Mouse (Mus musculus) hindbrain, embryonic 14.5 days (tissue): ENCODE data around the gene Foxp1. TPM values are rescaled to one million over a fixed set of nuclear protein-coding genes. Genes with fewer than 3 reads are reported as not detected.

ENCODE experiments used
- ATAC-seq: fragments of 200-750 bp; cut with Nextera tagmentation; 2 replicates; pipeline ENCODE4 v1.8.0; 2017; ENCODE audit warnings: moderate number of reproducible peaks, mild to moderate bottlenecking, moderate TSS enrichment, moderate library complexity; ENCODE audit not compliant: low FRiP score
- DNase-seq: peaks from one replicate; pipeline ENCODE4 v3.0.0-alpha.2; 2015; ENCODE audit warnings: low spot score
- H3K27ac ChIP-seq: fragments of 300-500 bp; sonication (generic); 2 replicates; pipeline ENCODE4 v1.5.1; 2014; ENCODE audit warnings: mild to moderate bottlenecking, moderate library complexity
- H3K27me3 ChIP-seq: fragments of 300-500 bp; sonication (generic); 2 replicates; pipeline ENCODE4 v1.6.1; 2014; ENCODE audit warnings: mild to moderate bottlenecking, low read length, mixed read lengths; ENCODE audit not compliant: control insufficient read depth, insufficient read depth
- H3K36me3 ChIP-seq: fragments of 300-500 bp; sonication (generic); replicated peaks from 2 replicates; pipeline ENCODE4 v1.6.1; 2014; ENCODE audit not compliant: control insufficient read depth, insufficient read depth
- H3K4me1 ChIP-seq: fragments of 300-500 bp; sonication (generic); replicated peaks from 2 replicates; pipeline ENCODE4 v1.6.1; 2014; ENCODE audit warnings: antibody characterized with exemption, low read length, mixed read lengths; ENCODE audit not compliant: control insufficient read depth, insufficient read depth
- H3K4me2 ChIP-seq: fragments of 300-500 bp; sonication (generic); replicated peaks from 2 replicates; pipeline ENCODE4 v1.6.1; 2014; ENCODE audit warnings: mild to moderate bottlenecking, moderate library complexity
- H3K4me3 ChIP-seq: fragments of 300-500 bp; sonication (generic); replicated peaks from 2 replicates; pipeline ENCODE4 v1.5.1; 2014; ENCODE audit warnings: mild to moderate bottlenecking, low read length
- H3K9ac ChIP-seq: fragments of 300-500 bp; sonication (generic); 2 replicates; pipeline ENCODE4 v1.6.1; 2014
- H3K9me3 ChIP-seq: fragments of 300-500 bp; sonication (generic); 2 replicates; pipeline ENCODE4 v1.6.1; 2016; ENCODE audit warnings: low read length; ENCODE audit not compliant: control insufficient read depth
- WGBS: fragments of 180-500 bp; shearing (Covaris S2); extraction: QIAGEN DNeasy Blood & Tissue Kit; methylation state at CpG from one replicate; pipeline ENCODE4 v1.1.7; 2014; 5-methylcytosine and 5-hydroxymethylcytosine counted together
- polyA plus RNA-seq: library from polyadenylated mRNA; unstranded; fragments of >200 nt; fragmentation: Nextera tagmentation; extraction: Ambion mirVana; gene quantifications from 2 replicates; pipeline ENCODE4 v1.2.1, GENCODE M21; 2014

Gene Foxp1
- polyA plus RNA-seq, 1 experiment from 2014 or later = 68.3 TPM

GRCm38 (mm10) chr6:99385059-99385604 lies 137.4 kb downstream of the Foxp1 start:
- DNase-seq (no peak), ATAC-seq (no peak)
- H3K4me1 ChIP-seq = no peaks in the 10 kb centered on the region
- H3K36me3 ChIP-seq = no peaks in the 10 kb centered on the region
- no peak overlapping the region for H3K27ac ChIP-seq
- no peaks in the 10 kb centered on the region for H3K27me3 ChIP-seq
- H3K9ac ChIP-seq = no peak overlapping the region
- no peaks in the 10 kb centered on the region for H3K9me3 ChIP-seq
- H3K4me3 ChIP-seq = no peak overlapping the region
- no peak overlapping the region for H3K4me2 ChIP-seq
- 85% methylated on average over 2 of the region's 2 CpGs for WGBS

DNA sequence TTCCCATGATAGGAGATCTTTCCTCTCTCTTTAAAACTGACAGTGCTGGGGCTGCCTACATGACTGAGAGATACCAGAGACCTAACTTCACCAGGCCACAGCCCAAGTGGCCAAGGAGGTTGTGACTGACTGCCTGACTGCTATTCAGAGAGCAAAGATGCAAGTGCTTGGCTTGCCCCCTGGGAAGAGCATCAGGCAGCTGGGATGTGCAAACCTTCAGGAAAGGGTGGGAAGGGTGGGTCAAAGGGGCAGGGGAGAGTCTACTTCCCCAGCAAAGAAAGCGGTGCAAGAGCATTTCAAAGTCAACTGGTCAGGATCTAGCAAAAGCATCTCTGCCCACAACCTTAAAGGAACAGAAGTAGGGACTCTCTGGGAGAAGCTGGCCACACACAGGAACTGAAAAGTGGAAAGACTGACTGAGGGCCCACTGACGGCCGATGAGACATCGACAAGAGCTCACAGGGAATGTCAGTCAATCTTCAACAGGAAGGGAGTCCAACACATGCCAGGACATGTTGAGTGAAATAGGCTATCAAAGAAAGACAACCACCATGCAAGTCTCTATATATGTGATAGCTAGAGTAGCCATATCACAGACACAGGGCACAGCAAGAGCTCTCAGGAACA lies 138.6 kb downstream of the Foxp1 start:
- Histone ChIP-seq H3K4me2 (no peak overlapping the region), H3K36me3 (no peaks in the 10 kb centered on the region), H3K27me3 (no peaks in the 10 kb centered on the region), H3K4me3 (no peak overlapping the region), H3K9me3 (no peaks in the 10 kb centered on the region), H3K9ac (no peak overlapping the region), H3K4me1 (no peaks in the 10 kb centered on the region), H3K27ac (no peak overlapping the region)
- DNase-seq (no peak), ATAC-seq (no peak)
- WGBS = 80% methylated on average over 4 of the region's 4 CpGs

- Histone ChIP-seq H3K4me1 (peaks cover 15% of the 10 kb centered on the region; the same call in 1 of the 2 replicates), H3K36me3 (no peaks in the 10 kb centered on the region), H3K27ac (no peak overlapping the region), H3K4me3 (no peak overlapping the region), H3K9ac (no peak overlapping the region), H3K9me3 (no peaks in the 10 kb centered on the region), H3K4me2 (no peak overlapping the region), H3K27me3 (no peaks in the 10 kb centered on the region)
- WGBS = 95% methylated on average over 5 of the region's 5 CpGs
- ATAC-seq = no peak
- DNase-seq = no peak
These were observed 142.4 kb downstream of the Foxp1 start for GRCm38 (mm10) chr6:99380146-99380545.

DNA sequence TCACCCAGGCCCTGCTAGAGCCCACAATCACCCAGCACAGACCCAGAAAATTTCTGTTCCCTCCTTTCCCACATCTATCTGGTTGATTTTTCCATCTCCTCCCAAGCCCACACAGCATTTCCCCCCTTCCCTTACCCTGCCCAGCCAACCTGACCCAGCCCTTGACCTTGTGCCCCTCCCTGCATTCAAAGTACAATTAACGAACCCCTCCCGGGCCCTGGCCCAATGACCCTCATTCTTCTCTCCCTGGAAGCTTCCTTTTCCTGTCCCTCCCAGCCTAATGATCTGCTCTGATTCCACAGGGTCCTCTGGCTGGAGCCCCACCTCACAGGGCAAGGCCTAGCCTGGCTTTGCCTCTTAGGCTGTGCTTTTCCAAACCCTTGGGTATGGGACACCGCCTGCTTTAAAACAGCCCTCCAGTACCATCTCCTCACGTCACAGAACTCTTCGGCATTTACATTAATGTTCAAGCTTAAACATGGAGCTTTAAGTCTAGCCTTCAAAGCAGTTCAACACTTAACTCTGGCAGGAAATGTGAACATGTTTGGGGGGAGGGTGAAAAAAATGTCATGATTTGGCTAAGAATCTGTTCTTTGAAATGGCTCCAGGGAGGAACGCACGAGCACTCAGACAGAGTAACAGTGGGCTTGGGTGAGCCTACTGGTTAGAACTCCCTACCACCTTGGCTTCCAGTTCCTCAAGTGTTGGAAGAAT lies 143.4 kb downstream of the Foxp1 start:
- WGBS = 72% methylated on average over 7 of the region's 7 CpGs
- Histone ChIP-seq H3K27me3 (no peaks in the 10 kb centered on the region), H3K9me3 (no peaks in the 10 kb centered on the region)

DNA sequence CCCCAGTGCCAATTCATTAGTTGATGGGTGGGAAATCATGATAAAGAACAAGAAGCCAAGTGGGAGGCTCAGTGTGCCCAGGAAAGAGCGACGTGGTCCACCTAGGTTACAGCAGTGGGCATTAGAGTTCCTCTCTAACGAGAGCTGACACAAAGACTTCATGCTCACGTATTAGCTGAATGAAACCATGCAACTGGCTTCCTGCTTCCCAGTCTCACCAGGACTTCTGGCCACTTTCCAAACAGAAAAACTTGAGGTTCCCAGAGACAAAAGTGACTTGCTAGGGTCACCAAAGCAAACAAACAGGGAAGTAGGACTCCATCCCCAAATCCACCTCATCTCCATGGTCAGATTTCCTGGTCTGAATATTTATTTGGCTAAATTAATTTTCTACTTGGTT lies 144.8 kb downstream of the Foxp1 start:
- Histone ChIP-seq H3K27me3 (no peaks in the 10 kb centered on the region), H3K36me3 (no peaks in the 10 kb centered on the region), H3K4me2 (no peak overlapping the region), H3K9me3 (no peaks in the 10 kb centered on the region), H3K4me1 (peaks cover 18% of the 10 kb centered on the region; the same call in 1 of the 2 replicates), H3K9ac (no peak overlapping the region), H3K27ac (0 out of 2 replicates have a peak overlapping the region, but pooled peaks have one; percentile 20), H3K4me3 (no peak overlapping the region)
- 53% methylated on average over 4 of the region's 4 CpGs for WGBS
- DNase-seq = no peak
- no peak for ATAC-seq

More for the DNA sequence above, 143.4 kb downstream of the Foxp1 start:
- Histone ChIP-seq H3K36me3 (no peaks in the 10 kb centered on the region), H3K4me3 (no peak overlapping the region), H3K9ac (no peak overlapping the region), H3K27ac (no peak overlapping the region), H3K4me2 (no peak overlapping the region), H3K4me1 (peaks cover 18% of the 10 kb centered on the region; the same call in 1 of the 2 replicates)
- no peak for DNase-seq
- ATAC-seq = no peak

- 70% methylated on average over 2 of the region's 2 CpGs for WGBS
- no peak for DNase-seq
- 0 out of 2 replicates have a peak overlapping the region, but pooled peaks have one; percentile 20 for H3K27ac ChIP-seq
- H3K4me2 ChIP-seq = no peak overlapping the region
- ATAC-seq = no peak
- peaks cover 18% of the 10 kb centered on the region; the same call in 1 of the 2 replicates for H3K4me1 ChIP-seq
- no peaks in the 10 kb centered on the region for H3K9me3 ChIP-seq
- H3K4me3 ChIP-seq = no peak overlapping the region
- no peaks in the 10 kb centered on the region for H3K27me3 ChIP-seq
- H3K9ac ChIP-seq = no peak overlapping the region
- H3K36me3 ChIP-seq = no peaks in the 10 kb centered on the region
These were observed 145.4 kb downstream of the Foxp1 start for GRCm38 (mm10) chr6:99377131-99377530.

DNA sequence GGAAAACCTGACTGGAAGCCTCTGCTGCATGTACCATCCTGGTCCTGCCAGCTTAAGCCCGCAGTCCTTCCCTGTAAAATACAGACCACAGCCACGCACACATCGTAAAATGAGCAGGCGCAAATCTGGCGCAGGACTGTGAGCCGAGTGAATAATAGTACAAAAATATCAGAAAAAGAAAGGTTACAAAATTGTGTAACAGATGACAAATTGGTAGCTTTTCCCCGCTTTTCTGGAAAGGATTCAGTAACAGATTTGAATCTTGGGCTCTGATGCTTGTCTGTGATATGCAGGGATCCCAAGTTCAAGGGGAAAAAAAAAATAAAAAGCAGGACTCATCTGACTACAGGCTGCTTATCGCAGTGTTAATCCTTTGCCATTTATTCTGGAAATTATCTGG lies 145.8 kb downstream of the Foxp1 start:
- Histone ChIP-seq H3K4me1 (peaks cover 18% of the 10 kb centered on the region; the same call in 1 of the 2 replicates), H3K9me3 (no peaks in the 10 kb centered on the region), H3K4me2 (no peak overlapping the region), H3K4me3 (no peak overlapping the region), H3K27me3 (no peaks in the 10 kb centered on the region), H3K27ac (no peak overlapping the region), H3K36me3 (no peaks in the 10 kb centered on the region), H3K9ac (no peak overlapping the region)
- DNase-seq (no peak), ATAC-seq (no peak)
- WGBS = 83% methylated on average over 8 of the region's 8 CpGs

DNA sequence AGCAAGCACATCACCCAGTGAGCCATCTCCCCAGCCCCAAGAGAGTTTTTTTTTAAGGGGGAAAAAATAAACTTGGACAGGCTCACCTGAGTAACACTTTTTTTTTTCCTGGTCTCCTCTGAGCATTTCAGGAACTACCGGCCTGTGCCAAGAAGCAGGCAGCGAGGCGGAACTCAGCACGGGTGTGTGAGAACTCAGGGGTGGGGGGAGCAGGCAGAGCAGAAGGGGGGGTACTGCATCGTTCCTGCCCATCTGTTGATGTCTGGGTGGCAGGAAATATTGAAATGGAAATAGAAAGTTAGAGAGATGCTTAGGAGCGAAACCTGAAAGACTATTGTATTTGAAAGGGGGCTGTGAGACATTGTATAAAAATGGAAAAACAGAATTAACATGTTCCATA lies 146.7 kb downstream of the Foxp1 start:
- Histone ChIP-seq H3K36me3 (no peaks in the 10 kb centered on the region), H3K9ac (no peak overlapping the region), H3K27me3 (no peaks in the 10 kb centered on the region), H3K27ac (no peak overlapping the region), H3K4me2 (no peak overlapping the region), H3K4me1 (peaks cover 18% of the 10 kb centered on the region; the same call in 1 of the 2 replicates), H3K4me3 (no peak overlapping the region), H3K9me3 (no peaks in the 10 kb centered on the region)
- 51% methylated on average over 6 of the region's 6 CpGs for WGBS
- ATAC-seq = no peak
- no peak for DNase-seq

DNA sequence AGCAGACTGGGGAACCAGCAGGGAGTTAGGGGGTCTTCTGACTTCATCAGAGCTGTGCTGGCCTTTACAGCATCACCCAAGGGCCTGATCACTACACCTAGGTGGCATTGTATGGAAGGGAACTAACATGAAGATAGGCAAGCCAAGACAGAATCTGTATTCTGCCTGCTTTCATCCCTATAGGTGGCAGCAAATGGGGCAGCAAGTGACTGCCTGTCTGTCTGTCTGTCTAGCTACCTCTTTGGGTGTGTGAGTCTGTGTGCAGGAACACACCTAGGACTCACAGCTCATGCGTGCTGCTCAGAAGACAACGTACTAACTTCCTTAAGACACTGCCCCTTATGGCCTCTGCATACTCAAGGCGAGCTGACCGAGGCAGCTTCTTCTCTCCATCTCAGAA lies 147.1 kb downstream of the Foxp1 start:
- Histone ChIP-seq H3K4me2 (no peak overlapping the region), H3K9me3 (no peaks in the 10 kb centered on the region), H3K27me3 (no peaks in the 10 kb centered on the region), H3K9ac (no peak overlapping the region), H3K36me3 (no peaks in the 10 kb centered on the region), H3K27ac (no peak overlapping the region), H3K4me3 (no peak overlapping the region), H3K4me1 (peaks cover 18% of the 10 kb centered on the region; the same call in 1 of the 2 replicates)
- ATAC-seq = no peak
- 78% methylated on average over 4 of the region's 4 CpGs for WGBS
- no peak for DNase-seq
